Mouse (Mus musculus) MEL (cell line): Measurements from ENCODE around the gene Epb41l2. TPM values are rescaled to one million over a fixed set of nuclear protein-coding genes. Genes with fewer than 3 reads are reported as not detected.

Source experiments
- DNase-seq: peaks from one replicate; pipeline ENCODE4 v3.0.0; 2011; ENCODE audit warnings: low read depth, low spot score
- H3K27ac ChIP-seq: 2 replicates; pipeline ENCODE4 v1.5.1; 2012; ENCODE audit warnings: low read depth, mild to moderate bottlenecking, control low read depth, low read length, moderate library complexity; ENCODE audit not compliant: control insufficient read depth
- H3K27me3 ChIP-seq, 2 experiments: fragments of 150-350 bp in 1 of 2; sonication (generic) in 1 of 2; 2 replicates each; pipeline ENCODE4 v1.6.1; 2012; ENCODE audit warnings: low read length in 2 of 2, mild to moderate bottlenecking in 2 of 2, improper control_type of control experiment in 1 of 2, moderate library complexity in 1 of 2; ENCODE audit not compliant: insufficient read depth in 2 of 2, control insufficient read depth in 1 of 2
- H3K36me3 ChIP-seq, 2 experiments: 2 replicates each; pipeline ENCODE4 v1.6.1; 2012 to 2014; ENCODE audit warnings: low read length in 2 of 2, improper control_type of control experiment in 1 of 2, inconsistent platforms in 1 of 2, mild to moderate bottlenecking in 1 of 2; ENCODE audit not compliant: insufficient read depth in 2 of 2, control insufficient read depth in 1 of 2
- H3K4me1 ChIP-seq, 2 experiments: fragments of 150-350 bp in 1 of 2; sonication (generic) in 1 of 2; 2 replicates each; pipeline ENCODE4 v1.6.1; 2012; ENCODE audit warnings: low read length in 2 of 2, improper control_type of control experiment in 1 of 2, mild to moderate bottlenecking in 1 of 2; ENCODE audit not compliant: insufficient read depth in 2 of 2, control insufficient read depth in 1 of 2
- H3K4me3 ChIP-seq, 2 experiments: fragments of 150-350 bp in 1 of 2; sonication (generic) in 1 of 2; 2 replicates each; pipeline ENCODE4 v1.5.1; 2012; ENCODE audit warnings: low read depth in 2 of 2, low read length in 2 of 2, mild to moderate bottlenecking in 2 of 2, moderate library complexity in 2 of 2, control low read depth in 1 of 2, improper control_type of control experiment in 1 of 2; ENCODE audit not compliant: control insufficient read depth in 1 of 2, insufficient read depth in 1 of 2
- H3K79me2 ChIP-seq: 2 replicates; pipeline ENCODE4 v1.6.1; 2012; ENCODE audit warnings: mild to moderate bottlenecking, low read length, moderate library complexity; ENCODE audit not compliant: control insufficient read depth, poor library complexity, insufficient read depth
- H3K9ac ChIP-seq: 2 replicates; pipeline ENCODE4 v1.6.1; 2012; ENCODE audit warnings: low read depth, mild to moderate bottlenecking, control low read depth, low read length, moderate library complexity; ENCODE audit not compliant: control insufficient read depth, poor library complexity, severe bottlenecking
- H3K9me3 ChIP-seq: fragments of 150-350 bp; sonication (generic); replicated peaks from 2 replicates; pipeline ENCODE4 v1.6.1; 2012; ENCODE audit warnings: mild to moderate bottlenecking, low read length, improper control_type of control experiment, moderate library complexity; ENCODE audit not compliant: insufficient read depth
- BHLHE40 ChIP-seq: IDR thresholded peaks from 2 replicates; pipeline ENCODE4 v1.6.1; 2012; ENCODE audit warnings: low read depth, mild to moderate bottlenecking, inconsistent platforms, low read length, improper control_type of control experiment, borderline replicate concordance
- E2F4 ChIP-seq: IDR thresholded peaks from 2 replicates; pipeline ENCODE4 v1.6.1; 2011; ENCODE audit warnings: low read depth, low read length, improper control_type of control experiment, borderline replicate concordance
- HCFC1 ChIP-seq: IDR thresholded peaks from 2 replicates; pipeline ENCODE4 v1.6.1; 2012; ENCODE audit warnings: low read depth, mild to moderate bottlenecking, inconsistent platforms, low read length, improper control_type of control experiment, moderate library complexity
- JUND ChIP-seq: IDR thresholded peaks from 2 replicates; pipeline ENCODE4 v1.6.1; 2011; ENCODE audit warnings: low read depth, mild to moderate bottlenecking, improper control_type of control experiment, low read length
- MAX ChIP-seq: IDR thresholded peaks from 2 replicates; pipeline ENCODE4 v1.6.1; 2011; ENCODE audit warnings: low read length, improper control_type of control experiment
- MXI1 ChIP-seq: IDR thresholded peaks from 2 replicates; pipeline ENCODE4 v1.6.1; 2011; ENCODE audit warnings: mild to moderate bottlenecking, low read depth, low read length, improper control_type of control experiment
- SMC3 ChIP-seq: IDR thresholded peaks from 2 replicates; pipeline ENCODE4 v1.6.1; 2011; ENCODE audit warnings: low read depth, low read length, improper control_type of control experiment
- TAL1 ChIP-seq: IDR thresholded peaks from 2 replicates; pipeline ENCODE4 v1.6.1; 2012; ENCODE audit warnings: mild to moderate bottlenecking, inconsistent platforms, low read length, moderate library complexity, mixed read lengths
- ZMIZ1 ChIP-seq: IDR thresholded peaks from 2 replicates; pipeline ENCODE4 v1.6.1; 2012; ENCODE audit warnings: low read depth, mild to moderate bottlenecking, inconsistent platforms, low read length, improper control_type of control experiment, moderate library complexity
- ZNF384 ChIP-seq: IDR thresholded peaks from 2 replicates; pipeline ENCODE4 v1.6.1; 2012; ENCODE audit warnings: low read depth, mild to moderate bottlenecking, inconsistent platforms, low read length, improper control_type of control experiment
- polyA plus RNA-seq, 2 experiments: library from polyadenylated mRNA; stranded (reverse) in 1 of 2; unstranded in 1 of 2; fragments of >175 nt in 1 of 2; fragments of >200 nt in 1 of 2; gene quantifications; 2 replicates each; pipeline versions ENCODE4 v1.2.1 to v1.2.4; 2012; ENCODE audit warnings: low replicate concordance in 2 of 2, low read depth in 1 of 2; ENCODE audit not compliant: insufficient read length in 2 of 2, insufficient read depth in 1 of 2, missing spikeins in 1 of 2
- total RNA-seq: library from RNA; depleted of rRNA; stranded (reverse); fragments of 300-350 nt; gene quantifications from 2 replicates; pipeline ENCODE4 v1.2.3, GENCODE M21; 2012

Gene Epb41l2
- total and polyA plus RNA-seq, 3 experiments, result 4.7 to 23.7 TPM; not detected in 1

GRCm38 (mm10) chr10:25466493-25466892 lies 106.9 kb downstream of the Epb41l2 start:
- H3K79me2 ChIP-seq, result no peaks in the 10 kb centered on the region
- no peaks in the 10 kb centered on the region for H3K36me3 ChIP-seq
- peak; percentile 58 for TF ChIP-seq ZNF384
- no peak for TF ChIP-seq HCFC1
- TF ChIP-seq, all 39 proteins: peak for 1
- Histone ChIP-seq H3K27ac (no peak overlapping the region), H3K4me1 (no peaks in the 10 kb centered on the region), H3K9ac (no peak overlapping the region), H3K9me3 (no peaks in the 10 kb centered on the region), H3K4me3 (no peak overlapping the region), H3K27me3 (no peaks in the 10 kb centered on the region)
- DNase-seq, result peak; percentile 17

DNA sequence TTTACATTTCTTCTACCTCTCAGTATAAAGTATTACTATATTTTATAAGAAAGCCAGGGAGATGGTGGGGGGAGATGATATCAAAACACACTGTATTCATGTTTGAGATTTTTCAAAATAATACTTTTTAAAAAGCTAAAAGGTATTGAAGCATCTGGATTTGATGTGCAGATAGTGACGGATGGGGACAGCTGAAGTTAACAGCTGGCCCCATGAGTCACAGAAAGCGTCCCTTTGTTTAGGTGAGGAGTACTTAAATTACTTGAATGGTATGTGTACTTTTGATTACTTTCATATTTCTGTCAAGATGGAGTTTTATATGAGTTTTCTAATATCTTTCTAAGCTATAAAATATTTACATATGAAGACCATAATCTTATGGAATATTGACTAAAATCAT lies 112.3 kb downstream of the Epb41l2 start:
- Histone ChIP-seq H3K9me3 (no peaks in the 10 kb centered on the region), H3K4me3 (no peak overlapping the region), H3K27me3 (no peaks in the 10 kb centered on the region), H3K4me1 (no peaks in the 10 kb centered on the region), H3K27ac (no peak overlapping the region), H3K79me2 (no peaks in the 10 kb centered on the region), H3K9ac (no peak overlapping the region), H3K36me3 (no peaks in the 10 kb centered on the region)
- no peak for TF ChIP-seq E2F4
- TF ChIP-seq SMC3, result no peak
- no peak for DNase-seq

DNA sequence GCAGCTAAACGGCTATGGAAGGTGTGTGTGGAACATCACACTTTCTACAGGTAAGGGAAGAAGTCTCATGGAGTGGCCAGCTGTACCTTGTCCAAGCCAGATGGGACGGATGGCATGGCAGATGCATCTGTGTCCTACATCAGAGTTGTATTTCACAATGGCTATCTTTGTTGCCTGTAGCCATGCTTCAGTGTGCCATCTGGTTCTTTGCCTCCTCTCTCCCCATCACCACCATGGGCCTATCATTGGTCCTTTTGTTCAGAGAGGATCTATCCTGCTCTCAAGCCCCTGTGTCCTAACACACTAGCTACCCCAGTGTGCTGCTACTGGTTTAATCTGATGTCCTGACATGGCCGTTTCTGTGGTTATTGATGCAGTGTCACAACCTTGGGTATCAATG lies 120.1 kb downstream of the Epb41l2 start:
- Histone ChIP-seq H3K27me3 (no peaks in the 10 kb centered on the region), H3K9me3 (no peaks in the 10 kb centered on the region), H3K4me3 (no peak overlapping the region), H3K36me3 (no peaks in the 10 kb centered on the region), H3K4me1 (no peaks in the 10 kb centered on the region), H3K79me2 (no peaks in the 10 kb centered on the region), H3K27ac (no peak overlapping the region), H3K9ac (no peak overlapping the region)
- no peak for DNase-seq
- TF ChIP-seq HCFC1 (no peak), TAL1 (no peak), BHLHE40 (no peak), MXI1 (no peak), JUND (no peak)

DNA sequence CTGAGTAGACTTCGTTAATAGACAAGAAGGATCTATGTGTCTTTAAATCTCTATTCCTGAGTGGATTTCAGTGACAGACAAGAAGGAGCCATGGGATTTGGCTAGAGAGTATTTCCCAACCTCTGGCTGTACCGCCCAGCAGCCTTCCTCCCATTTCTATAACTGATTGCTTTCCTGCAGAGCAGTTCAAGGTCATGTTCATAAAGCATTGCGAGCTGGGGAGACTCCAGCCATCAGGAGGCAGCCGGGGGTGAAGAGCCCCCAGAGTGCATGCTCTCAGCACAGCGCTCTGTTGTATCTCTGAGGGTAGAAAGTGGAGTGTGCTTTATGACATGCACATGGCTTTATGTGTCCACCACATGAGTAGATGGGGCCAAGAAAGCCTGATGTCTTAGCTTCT lies 123.2 kb downstream of the Epb41l2 start:
- Histone ChIP-seq H3K9me3 (no peaks in the 10 kb centered on the region), H3K36me3 (no peaks in the 10 kb centered on the region), H3K27ac (no peak overlapping the region), H3K27me3 (no peaks in the 10 kb centered on the region), H3K79me2 (no peaks in the 10 kb centered on the region), H3K4me3 (no peak overlapping the region), H3K9ac (no peak overlapping the region), H3K4me1 (no peaks in the 10 kb centered on the region)
- no peak for TF ChIP-seq ZMIZ1
- no peak for TF ChIP-seq MAX
- DNase-seq, result no peak
